Mouse (Mus musculus): Measurements from ENCODE around the gene Itgb2.

Itgb2 gene

GRCm38 (mm10) chr10:77530140-77530539, at the start of gene Itgb2:
Itgb2 (plus strand) TSS chr10:77530252.
- no peak for DNase-seq

DNA sequence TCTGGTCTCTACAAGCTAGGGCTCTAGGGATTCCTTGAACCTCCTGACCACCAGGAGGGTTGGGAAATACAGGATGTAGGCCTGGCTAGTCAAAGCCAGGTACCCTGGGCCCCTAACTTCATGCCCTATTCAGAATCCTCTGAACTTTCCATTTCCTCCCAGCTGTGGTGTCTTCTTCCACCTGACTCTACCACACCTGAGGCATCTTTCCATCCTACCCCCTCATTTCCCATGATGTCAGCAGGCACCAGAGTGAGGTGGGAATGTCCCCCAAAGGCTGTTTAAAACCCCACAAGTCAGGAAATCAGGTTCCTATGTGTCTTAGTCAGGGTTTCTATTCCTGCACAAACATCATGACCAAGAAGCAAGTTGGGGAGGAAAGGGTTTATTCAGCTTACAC, 48.2 kb upstream of the Itgb2 start:
- DNase-seq, result no peak

DNA sequence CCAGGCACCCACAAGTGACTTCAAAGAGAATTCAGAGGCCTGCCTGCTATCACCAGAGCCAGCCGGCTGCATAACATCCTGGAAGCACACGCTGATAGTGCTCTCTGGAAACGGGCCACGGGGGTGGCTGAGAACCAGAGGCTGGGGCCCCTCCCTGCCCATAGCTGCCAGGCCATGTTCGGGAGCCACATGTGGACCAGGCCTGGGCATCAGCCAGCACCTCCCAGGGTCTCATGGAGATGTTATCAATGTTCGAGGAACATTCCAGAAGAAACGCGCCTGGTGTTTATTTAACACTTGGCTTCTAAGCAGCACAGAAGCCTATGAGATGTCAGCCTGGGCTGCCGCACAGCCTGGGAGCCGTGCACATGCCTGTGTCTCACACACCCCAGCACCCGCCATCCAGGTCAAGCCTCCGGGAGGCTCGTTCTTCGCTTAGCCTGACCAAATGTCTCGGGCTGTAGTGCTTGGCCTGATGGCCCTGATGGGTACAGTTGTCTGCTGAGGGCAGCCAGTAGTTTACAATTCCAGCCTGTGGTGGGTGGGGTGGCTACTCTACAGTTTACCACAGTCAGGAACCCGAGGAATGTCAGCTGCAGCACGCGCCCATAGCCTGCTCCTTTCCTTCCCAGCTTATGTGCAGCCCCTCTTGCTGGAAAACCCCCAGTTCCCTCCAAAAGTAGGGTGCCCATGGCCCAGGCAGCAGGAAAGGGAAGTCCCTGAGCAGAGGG, 45.7 kb upstream of the Itgb2 start:
- DNase-seq, result peak in 1 of 2 experiments; percentile 41

GRCm38 (mm10) chr10:77485786-77486185, 44.3 kb upstream of the Itgb2 start:
- no peak for DNase-seq

GRCm38 (mm10) chr10:77488168-77488567, 41.9 kb upstream of the Itgb2 start:
- DNase-seq, result no peak

DNA sequence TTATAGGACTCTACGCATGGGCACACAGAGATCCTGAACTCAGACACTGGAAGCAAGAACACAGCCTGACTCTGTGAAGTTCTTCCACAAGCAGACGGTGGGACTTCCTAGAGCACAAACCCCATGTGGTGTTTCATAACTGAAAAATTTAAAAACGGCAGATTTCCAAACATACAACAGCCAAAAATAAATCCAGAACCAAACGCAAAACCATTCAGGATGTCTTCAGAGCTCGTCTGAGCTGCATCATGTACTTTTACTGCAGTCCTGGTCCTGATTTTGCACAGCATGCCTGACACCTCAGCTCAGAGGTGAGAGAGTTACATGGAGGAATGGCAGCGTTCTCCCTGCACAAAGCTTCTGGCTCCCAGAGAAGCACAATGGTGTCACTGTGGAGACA, 38.5 kb upstream of the Itgb2 start:
- no peak for DNase-seq

DNA sequence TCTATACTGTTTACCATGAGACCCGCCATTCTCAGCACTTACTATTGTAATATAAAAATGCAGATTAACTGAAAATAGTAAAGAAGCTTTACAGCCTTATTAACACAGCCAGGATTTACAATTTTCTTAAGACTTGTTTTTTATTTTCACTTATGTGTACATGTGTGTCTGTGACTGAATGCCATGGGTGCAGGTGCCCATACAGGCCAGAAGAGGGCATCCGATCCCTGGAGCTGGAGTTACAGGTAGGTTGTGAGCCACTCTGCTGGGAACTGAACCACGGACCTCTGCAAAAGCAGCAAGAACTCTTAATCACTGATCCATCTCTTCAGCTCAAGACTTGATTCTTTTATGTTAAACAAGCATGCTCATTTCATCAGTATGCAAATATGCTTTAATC, 37.2 kb upstream of the Itgb2 start:
- no peak for DNase-seq

- no peak for DNase-seq
Observed at GRCm38 (mm10) chr10:77497185-77497584, 32.9 kb upstream of the Itgb2 start.

GRCm38 (mm10) chr10:77498254-77498653, 31.8 kb upstream of the Itgb2 start:
- DNase-seq, result no peak

DNA sequence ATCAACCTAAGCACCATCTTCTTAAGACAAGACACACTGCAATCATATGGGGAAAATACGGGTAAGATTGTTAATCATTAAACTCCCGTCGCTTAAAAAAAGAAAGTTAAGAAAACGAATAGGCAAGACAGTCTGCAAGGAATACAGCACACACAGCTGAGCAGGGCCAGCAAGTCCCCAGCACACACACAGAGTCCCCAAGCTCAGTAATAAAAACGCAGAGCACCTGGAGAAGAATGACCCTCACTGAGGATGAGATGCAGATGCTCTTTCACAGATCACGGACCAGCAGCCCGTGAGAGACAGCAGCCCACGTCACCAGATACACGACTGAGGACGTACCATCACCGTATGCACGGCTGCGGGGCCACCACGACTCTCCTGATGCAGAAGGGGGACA, 29.4 kb upstream of the Itgb2 start:
- DNase-seq, result no peak

- peak; percentile 53 to 66 for DNase-seq
Observed at GRCm38 (mm10) chr10:77502967-77503922, 26.8 kb upstream of the Itgb2 start.

DNA sequence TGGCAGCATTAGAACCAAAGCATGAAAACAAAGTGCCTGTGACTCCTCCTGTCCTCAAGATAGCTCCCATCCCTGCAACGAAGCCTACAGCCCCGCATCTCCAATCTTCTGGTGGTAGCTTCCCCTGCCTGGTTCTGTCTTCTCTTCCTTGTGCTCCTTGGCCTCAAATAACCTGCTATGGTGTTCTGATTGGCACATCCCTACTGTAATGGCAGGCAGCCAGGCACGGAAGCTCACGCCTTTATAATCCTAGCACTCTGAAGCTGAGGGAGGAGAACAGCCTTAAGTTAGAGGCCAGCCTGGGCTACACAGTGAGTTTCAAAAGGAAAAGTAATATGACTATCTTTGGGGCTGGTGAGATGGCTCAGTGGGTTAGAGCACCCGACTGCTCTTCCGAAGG, 25.9 kb upstream of the Itgb2 start:
- peak; percentile 79 to 82 for DNase-seq

GRCm38 (mm10) chr10:77506526-77506925, 23.5 kb upstream of the Itgb2 start:
- DNase-seq, result peak; percentile 80 to 87

DNA sequence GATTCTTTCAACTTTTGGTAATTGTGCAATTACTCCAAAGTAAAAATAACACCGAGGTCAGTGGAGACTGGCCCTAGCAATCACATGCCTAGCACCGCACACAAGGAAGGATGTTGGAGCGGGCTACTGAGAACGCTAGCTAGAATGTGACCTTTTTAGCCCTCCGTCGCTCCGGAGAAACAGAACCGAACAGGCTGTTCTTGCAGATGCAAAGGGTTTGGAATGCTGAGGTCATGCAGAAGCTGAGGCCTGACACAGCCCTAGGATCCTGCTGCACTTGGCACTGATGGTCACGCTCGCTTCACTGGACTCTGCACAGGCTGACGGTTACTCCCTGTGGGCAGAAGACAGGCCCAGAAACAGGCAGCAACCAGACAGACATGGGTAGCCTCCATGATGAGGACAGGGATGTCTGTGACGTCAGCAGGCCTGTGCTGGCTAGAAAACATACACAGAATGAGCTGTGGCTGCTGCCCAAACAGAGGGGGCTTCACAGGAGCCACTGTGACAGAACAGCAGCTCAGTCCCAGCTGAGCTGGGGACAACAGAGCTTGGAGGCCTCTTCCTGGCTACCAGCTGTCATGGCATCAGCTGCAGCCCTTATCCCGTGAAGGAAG, 23.0 kb upstream of the Itgb2 start:
- peak; percentile 73 to 81 for DNase-seq

- no peak for DNase-seq
Observed at GRCm38 (mm10) chr10:77507779-77508178, 22.3 kb upstream of the Itgb2 start.

GRCm38 (mm10) chr10:77508744-77509143, 21.3 kb upstream of the Itgb2 start:
- DNase-seq, result no peak

GRCm38 (mm10) chr10:77509403-77510187, 20.5 kb upstream of the Itgb2 start:
- peak; percentile 97 to 98 for DNase-seq

GRCm38 (mm10) chr10:77510225-77510982, 19.6 kb upstream of the Itgb2 start:
- DNase-seq, result peak; percentile 83 to 89

DNA sequence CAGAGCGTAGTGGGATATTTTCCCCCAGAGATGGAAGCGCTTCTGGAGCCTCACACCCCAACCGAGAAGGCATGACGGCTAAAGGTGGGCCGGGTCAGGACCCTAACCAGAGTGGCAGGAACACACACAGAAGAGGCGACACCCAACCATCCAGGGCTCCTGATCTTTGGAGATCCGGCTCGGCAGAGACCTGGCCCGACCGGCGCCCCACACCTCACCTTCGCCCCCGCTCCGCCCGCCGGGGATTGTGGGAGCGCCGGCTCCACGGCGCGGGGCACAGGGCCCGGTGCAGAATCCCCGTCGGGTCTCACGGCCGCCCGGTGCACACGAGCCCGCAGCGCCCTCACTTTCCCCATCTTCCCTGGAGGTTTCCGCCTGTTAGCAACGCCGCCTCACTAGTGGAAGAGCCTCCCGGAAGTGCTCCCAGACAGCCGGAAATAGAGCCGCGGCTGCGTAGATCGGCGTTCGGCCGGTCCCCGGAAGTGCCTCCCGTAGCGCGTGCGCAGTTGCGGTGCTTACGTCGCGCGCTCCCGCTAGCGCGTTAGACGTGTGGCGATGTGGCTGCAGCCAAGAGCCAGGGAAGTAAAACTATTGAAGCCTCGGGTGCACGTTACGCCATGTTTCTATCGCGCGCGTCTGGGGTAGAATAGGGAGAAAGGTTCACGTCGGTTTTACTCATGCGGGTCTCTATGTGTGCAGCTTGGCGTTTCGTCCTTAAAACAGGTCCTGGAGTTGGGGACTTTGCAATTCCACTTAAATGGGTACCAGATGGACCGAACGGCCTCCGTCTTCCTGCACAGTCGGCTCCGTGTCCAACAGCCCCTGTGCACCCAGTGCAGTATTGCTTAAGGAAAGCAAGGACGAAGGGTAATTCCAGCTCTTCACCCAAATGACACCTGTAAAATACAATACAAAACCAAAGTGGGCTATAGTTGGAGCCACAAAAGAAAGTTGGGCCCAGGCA, 14.4 kb upstream of the Itgb2 start, which contains the start of gene Fam207a:
Fam207a (minus strand) TSS at position 401 of the 964 bp plus-strand sequence.
- peak; percentile 95 to 97 for DNase-seq

- DNase-seq, result peak; percentile 45 to 61
Observed at GRCm38 (mm10) chr10:77516379-77516951, 13.6 kb upstream of the Itgb2 start.

Measured in cerebellum, postnatal 10 days (tissue).